ENCODE assay signal across 11 mouse cellular contexts in the genomic region with DNA sequence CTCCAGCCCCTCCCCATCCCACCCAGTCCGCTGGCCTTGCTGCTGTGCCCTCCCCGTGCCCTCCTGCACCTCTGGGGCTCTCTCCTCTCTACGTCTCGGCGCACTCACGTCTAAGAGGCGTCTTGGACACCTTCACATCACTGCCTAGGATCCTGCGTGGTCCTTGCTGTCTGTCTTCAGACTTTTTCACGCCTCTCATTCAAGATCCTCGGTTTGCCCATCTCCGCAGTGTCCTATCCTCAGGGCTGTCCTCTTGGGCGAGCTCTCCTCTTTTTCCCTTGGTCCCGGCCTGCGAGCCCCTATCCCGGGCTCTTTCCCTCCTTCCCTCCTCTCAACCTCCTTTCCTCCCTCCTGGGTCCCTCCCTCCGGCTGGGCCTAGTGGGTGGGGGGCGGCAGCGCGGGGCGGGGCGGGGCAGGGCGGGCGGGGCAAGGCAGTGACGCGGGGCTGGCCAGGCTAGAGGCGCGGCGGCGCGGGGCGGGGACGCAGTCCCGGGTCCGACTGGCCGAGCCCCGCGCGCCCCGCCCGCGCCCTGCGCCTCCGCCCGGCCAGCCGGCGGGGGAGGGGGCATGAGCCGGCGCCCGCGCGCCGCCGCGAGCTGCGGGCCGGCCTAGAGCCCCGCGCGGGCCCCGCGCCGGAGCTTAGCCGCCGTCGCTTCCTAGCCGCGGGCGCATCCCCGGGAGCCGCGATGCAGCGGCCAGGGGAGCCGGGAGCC. TPM values are rescaled to one million over a fixed set of nuclear protein-coding genes. Genes with fewer than 3 reads are reported as not detected.
DNase-seq lines count a peak whose midpoint lies in the region; ATAC-seq and TF ChIP-seq lines count a peak whose summit lies in the region.
"Had no signal": no experiment of that assay in that cellular context is flagged by ENCODE, and none has a peak within 500 bp of the region (broad histone marks: within the 10 kb centered on the region; RNA-seq: fewer than 3 reads in every experiment).

TSS of gene Barx1 (plus strand) at position 568 of the 713 bp plus-strand sequence.

- no peak for DNase-seq in kidney, postnatal 0 days (ENCODE audit: low spot score)
- DNase-seq in kidney, adult 18-20 months: no peak
- DNase-seq in limb, embryonic 10.5 days (ENCODE audit: low spot score): peak; percentile 62
- no peak for DNase-seq in right cerebral cortex, postnatal 14 days
- no peak for DNase-seq in cerebellum, adult 18-20 months
- DNase-seq: cerebellum, adult 9-10 months had no signal

- H3K36me3 ChIP-seq in kidney, postnatal 0 days (ENCODE audit: insufficient read depth, low read length): no peaks in the 10 kb centered on the region
- H3K36me3 ChIP-seq in embryonic facial prominence, embryonic 15.5 days: no peaks in the 10 kb centered on the region
- H3K36me3 ChIP-seq in limb, embryonic 10.5 days: no peaks in the 10 kb centered on the region
- H3K36me3 ChIP-seq in neural tube, embryonic 13.5 days: no peaks in the 10 kb centered on the region

- no peaks in the 10 kb centered on the region for H3K9me3 ChIP-seq in kidney, postnatal 0 days (replicated peaks; ENCODE audit: low read length)
- no peaks in the 10 kb centered on the region for H3K9me3 ChIP-seq in embryonic facial prominence, embryonic 15.5 days (replicated peaks)
- H3K9me3 ChIP-seq in limb, embryonic 10.5 days (replicated peaks): no peaks in the 10 kb centered on the region
- no peaks in the 10 kb centered on the region for H3K9me3 ChIP-seq in neural tube, embryonic 13.5 days

- peaks cover 95% of the 10 kb centered on the region for H3K27me3 ChIP-seq in kidney, postnatal 0 days (ENCODE audit: insufficient read depth, low read length)
- peaks cover 99% of the 10 kb centered on the region for H3K27me3 ChIP-seq in embryonic facial prominence, embryonic 15.5 days
- H3K27me3 ChIP-seq in limb, embryonic 10.5 days (ENCODE audit: low read depth, poor library complexity, severe bottlenecking): peaks cover 100% of the 10 kb centered on the region
- H3K27me3 ChIP-seq in neural tube, embryonic 13.5 days: peaks cover 100% of the 10 kb centered on the region

- H3K9ac ChIP-seq in kidney, postnatal 0 days (ENCODE audit: low read depth, low read length): 0 out of 2 replicates have a peak within 1 kb of the TSS, but pooled peaks have one; percentile 18
- H3K9ac ChIP-seq in embryonic facial prominence, embryonic 15.5 days: peak within 1 kb of the TSS; percentile 37
- peak within 1 kb of the TSS; percentile 56 for H3K9ac ChIP-seq in neural tube, embryonic 13.5 days

- peaks cover 12% of the 10 kb centered on the region for H3K4me1 ChIP-seq in kidney, postnatal 0 days (replicated peaks; ENCODE audit: insufficient read depth, low read length)
- H3K4me1 ChIP-seq in embryonic facial prominence, embryonic 15.5 days: peaks cover 61% of the 10 kb centered on the region
- H3K4me1 ChIP-seq in limb, embryonic 10.5 days: peaks cover 51% of the 10 kb centered on the region
- H3K4me1 ChIP-seq in neural tube, embryonic 13.5 days (replicated peaks): peaks cover 27% of the 10 kb centered on the region

- H3K4me3 ChIP-seq in kidney, postnatal 0 days (replicated peaks; ENCODE audit: low read depth, low read length): peak within 1 kb of the TSS; percentile 38
- peak within 1 kb of the TSS; percentile 51 for H3K4me3 ChIP-seq in embryonic facial prominence, embryonic 15.5 days (replicated peaks)
- H3K4me3 ChIP-seq in limb, embryonic 10.5 days: peak within 1 kb of the TSS; percentile 56
- H3K4me3 ChIP-seq in neural tube, embryonic 13.5 days: peak within 1 kb of the TSS; percentile 35

- under 1% methylated on average over 56 of the region's 73 CpGs for WGBS in kidney, postnatal 0 days
- 1% methylated on average over 53 of the region's 73 CpGs for WGBS in embryonic facial prominence, embryonic 15.5 days
- under 1% methylated on average over 73 of the region's 73 CpGs for WGBS in limb, embryonic 10.5 days
- 1% methylated on average over 53 of the region's 73 CpGs for WGBS in neural tube, embryonic 13.5 days

- no peak for TF ChIP-seq CTCF in kidney, postnatal 0 days (IDR thresholded peaks at IDR 0.05; ENCODE audit: low read depth)

- peak within 1 kb of the TSS; percentile 71 for H3K4me2 ChIP-seq in kidney, postnatal 0 days (ENCODE audit: low read length)
- peak within 1 kb of the TSS; percentile 90 for H3K4me2 ChIP-seq in embryonic facial prominence, embryonic 15.5 days (replicated peaks)
- H3K4me2 ChIP-seq in neural tube, embryonic 13.5 days: peak within 1 kb of the TSS; percentile 55

- no peak within 1 kb of the TSS for H3K27ac ChIP-seq in kidney, postnatal 0 days
- no peak within 1 kb of the TSS for H3K27ac ChIP-seq in embryonic facial prominence, embryonic 15.5 days (replicated peaks)
- H3K27ac ChIP-seq in limb, embryonic 10.5 days: 0 out of 2 replicates have a peak within 1 kb of the TSS, but pooled peaks have one; percentile 36
- no peak within 1 kb of the TSS for H3K27ac ChIP-seq in neural tube, embryonic 13.5 days (replicated peaks)
- H3K27ac ChIP-seq: macrophage had no signal

- peak; percentile 42; the same call in 1 of the 2 replicates for ATAC-seq in kidney, postnatal 0 days (replicated peaks; ENCODE audit: low FRiP score, low read depth)
- peak; percentile 77 for ATAC-seq in embryonic facial prominence, embryonic 15.5 days (ENCODE audit: insufficient number of reproducible peaks, low FRiP score, low TSS enrichment, low read depth)
- ATAC-seq in neural tube, embryonic 13.5 days (ENCODE audit: low read depth): no peak
- ATAC-seq in megakaryocyte, adult 5-6 weeks (ENCODE audit: poor library complexity, severe bottlenecking): no peak

RNA-seq across cellular contexts. Expression of gene Barx1, which starts in this region (rescaled TPM):
- not detected in 2 replicates for polyA plus RNA-seq in kidney, postnatal 0 days (2015; fragmentation: Nextera tagmentation; extraction: Ambion mirVana)
- polyA plus RNA-seq in embryonic facial prominence, embryonic 15.5 days (2015; fragmentation: Nextera tagmentation; extraction: Ambion mirVana): 17.7 and 18.8 TPM in 2 replicates
- 0.16 and 4.1 TPM in 2 replicates for polyA plus RNA-seq in limb, embryonic 10.5 days (2016; fragmentation: Nextera tagmentation; extraction: Ambion mirVana)
- 0.18 TPM in 1 of 2 replicates, not detected in the other for polyA plus RNA-seq in neural tube, embryonic 13.5 days (2015; fragmentation: Nextera tagmentation; extraction: Ambion mirVana)
- not detected in 2 replicates for total RNA-seq in megakaryocyte, adult 5-6 weeks (2015)
- not detected in 2 replicates for total RNA-seq in megakaryocyte, adult 5-6 weeks (2017)
- total RNA-seq: MEL had no signal
- polyA plus RNA-seq: macrophage had no signal

Comparison
In these comparisons a context has a peak if more than half of its experiments do, and no peak if none do; other contexts are left out.
1. Peak in ATAC-seq, H3K4me3 ChIP-seq, H3K9ac ChIP-seq and H3K4me2 ChIP-seq in kidney, postnatal 0 days; RNA of the gene not detected or under 1 TPM.